Mouse (Mus musculus) spleen, adult 2 months (tissue): ENCODE measurements around the gene Erv3. TPM values are rescaled to one million over a fixed set of nuclear protein-coding genes. Genes with fewer than 3 reads are reported as not detected.

Experiments used
- DNase-seq, 2 experiments: peaks; one replicate each; pipeline versions ENCODE4 v3.0.0 to v3.0.0-alpha.2; 2012 to 2021; ENCODE audit warnings: low spot score in 2 of 2, low read depth in 1 of 2
- H3K27ac ChIP-seq: fragments of 200-500 bp; 2 replicates; pipeline ENCODE4 v1.5.1; 2012; ENCODE audit warnings: low read length, inconsistent platforms; ENCODE audit not compliant: insufficient read depth
- H3K27me3 ChIP-seq: fragments of 200-500 bp; 2 replicates; pipeline ENCODE4 v1.6.1; 2012; ENCODE audit warnings: mild to moderate bottlenecking, moderate library complexity, low read length, inconsistent platforms; ENCODE audit not compliant: control insufficient read depth, insufficient read depth
- H3K36me3 ChIP-seq: fragments of 200-500 bp; 2 replicates; pipeline ENCODE4 v1.6.1; 2012; ENCODE audit warnings: mild to moderate bottlenecking, low read length, inconsistent platforms; ENCODE audit not compliant: control insufficient read depth, insufficient read depth
- H3K4me1 ChIP-seq: fragments of 200-500 bp; 2 replicates; pipeline ENCODE4 v1.6.1; 2011; ENCODE audit warnings: inconsistent platforms; ENCODE audit not compliant: control insufficient read depth, insufficient read depth, insufficient read length
- H3K4me3 ChIP-seq: fragments of 200-500 bp; 2 replicates; pipeline ENCODE4 v1.5.1; 2011; ENCODE audit warnings: mild to moderate bottlenecking, inconsistent platforms; ENCODE audit not compliant: insufficient read depth, insufficient read length; ENCODE audit errors: extremely low read depth
- CTCF ChIP-seq: fragments of 200-500 bp; IDR thresholded peaks from 2 replicates; pipeline ENCODE4 v1.5.1; 2011; ENCODE audit warnings: mild to moderate bottlenecking, inconsistent platforms; ENCODE audit not compliant: insufficient read depth, insufficient read length, insufficient replicate concordance; ENCODE audit errors: extremely low read depth
- POLR2A ChIP-seq: fragments of 200-500 bp; IDR thresholded peaks from 2 replicates; pipeline ENCODE4 v1.6.1; 2011; ENCODE audit warnings: low read depth, low read length, inconsistent platforms
- WGBS: fragments of 180-500 bp; shearing (Covaris S2); methylation state at CpG from one replicate; pipeline ENCODE4 v1.1.7; 2018; 5-methylcytosine and 5-hydroxymethylcytosine counted together
- polyA plus RNA-seq: library from polyadenylated mRNA; depleted of rRNA; stranded (reverse); fragments of >200 nt; gene quantifications from 2 replicates; pipeline ENCODE4 v1.2.3, GENCODE M21; 2012

The Erv3 gene
- polyA plus RNA-seq, 1 experiment, result not detected

- no peak overlapping the region for H3K4me3 ChIP-seq
- no peaks in the 10 kb centered on the region for H3K4me1 ChIP-seq
- no peaks in the 10 kb centered on the region for H3K36me3 ChIP-seq
- no peak for DNase-seq
- TF ChIP-seq CTCF, result no peak
- TF ChIP-seq POLR2A, result no peak
- H3K27me3 ChIP-seq, result no peaks in the 10 kb centered on the region
- no peak overlapping the region for H3K27ac ChIP-seq
These were observed 7.1 kb upstream of the Erv3 start for GRCm38 (mm10) chr2:131866676-131867075.

- Histone ChIP-seq H3K27ac (no peak overlapping the region), H3K4me1 (no peaks in the 10 kb centered on the region), H3K4me3 (no peak overlapping the region), H3K27me3 (no peaks in the 10 kb centered on the region), H3K36me3 (no peaks in the 10 kb centered on the region)
- no peak for TF ChIP-seq POLR2A
- no peak for TF ChIP-seq CTCF
- no peak for DNase-seq
- 85% methylated on average over 2 of the region's 2 CpGs for WGBS
These were observed 4.8 kb upstream of the Erv3 start for GRCm38 (mm10) chr2:131864262-131864796.

- no peaks in the 10 kb centered on the region for H3K36me3 ChIP-seq
- no peaks in the 10 kb centered on the region for H3K4me1 ChIP-seq
- no peak for DNase-seq
- no peak overlapping the region for H3K27ac ChIP-seq
- no peak for TF ChIP-seq CTCF
- no peak for TF ChIP-seq POLR2A
- H3K27me3 ChIP-seq, result no peaks in the 10 kb centered on the region
- 74% methylated on average over 3 of the region's 3 CpGs for WGBS
- H3K4me3 ChIP-seq, result no peak overlapping the region
These were observed 3.9 kb upstream of the Erv3 start for GRCm38 (mm10) chr2:131863472-131863871.

- H3K4me3 ChIP-seq, result no peak overlapping the region
- no peak overlapping the region for H3K27ac ChIP-seq
- no peaks in the 10 kb centered on the region for H3K36me3 ChIP-seq
- TF ChIP-seq CTCF, result no peak
- TF ChIP-seq POLR2A, result no peak
- no peaks in the 10 kb centered on the region for H3K4me1 ChIP-seq
- DNase-seq, result no peak
- H3K27me3 ChIP-seq, result no peaks in the 10 kb centered on the region
- 83% methylated on average over 3 of the region's 3 CpGs for WGBS
These were observed 3.2 kb upstream of the Erv3 start for GRCm38 (mm10) chr2:131862617-131863275.

- TF ChIP-seq POLR2A, result no peak
- TF ChIP-seq CTCF, result no peak
These were observed 1.7 kb downstream of the Erv3 start for GRCm38 (mm10) chr2:131857838-131858237.

GRCm38 (mm10) chr2:131853719-131854118, 5.8 kb downstream of the Erv3 start:
- Histone ChIP-seq H3K27me3 (no peaks in the 10 kb centered on the region), H3K4me1 (no peaks in the 10 kb centered on the region), H3K36me3 (no peaks in the 10 kb centered on the region), H3K27ac (no peak overlapping the region), H3K4me3 (no peak overlapping the region)
- 80% methylated on average over 4 of the region's 4 CpGs for WGBS
- TF ChIP-seq POLR2A (no peak), CTCF (no peak)
- DNase-seq, result no peak

More at GRCm38 (mm10) chr2:131857838-131858237, 1.7 kb downstream of the Erv3 start:
- no peaks in the 10 kb centered on the region for H3K4me1 ChIP-seq
- no peaks in the 10 kb centered on the region for H3K27me3 ChIP-seq
- no peaks in the 10 kb centered on the region for H3K36me3 ChIP-seq
- no peak overlapping the region for H3K27ac ChIP-seq
- DNase-seq, result no peak
- H3K4me3 ChIP-seq, result no peak overlapping the region

- Histone ChIP-seq H3K27ac (no peak overlapping the region), H3K4me1 (no peaks in the 10 kb centered on the region), H3K36me3 (no peaks in the 10 kb centered on the region), H3K4me3 (no peak overlapping the region), H3K27me3 (no peaks in the 10 kb centered on the region)
- no peak for TF ChIP-seq POLR2A
- no peak for TF ChIP-seq CTCF
- 87% methylated on average over 12 of the region's 12 CpGs for WGBS
- no peak for DNase-seq
These were observed 8.0 kb downstream of the Erv3 start for GRCm38 (mm10) chr2:131851333-131852092.
